Mouse (Mus musculus) bone marrow macrophage, adult 2 months (primary cell): ENCODE results near the gene Gm10273.
"Not testable (repeated sequence)": the region's sequence is repeated elsewhere in the genome, so short reads cannot be mapped to it uniquely, and the experiment has no call there.

ENCODE experiments used
- CTCF ChIP-seq: IDR thresholded peaks from 2 replicates; pipeline ENCODE4 v1.5.1; 2012; ENCODE audit warnings: low read depth, mild to moderate bottlenecking, low read length, moderate library complexity
- POLR2A ChIP-seq: IDR thresholded peaks from 2 replicates; pipeline ENCODE4 v1.6.1; 2012; ENCODE audit warnings: mild to moderate bottlenecking, low read depth, low read length, borderline replicate concordance

DNA sequence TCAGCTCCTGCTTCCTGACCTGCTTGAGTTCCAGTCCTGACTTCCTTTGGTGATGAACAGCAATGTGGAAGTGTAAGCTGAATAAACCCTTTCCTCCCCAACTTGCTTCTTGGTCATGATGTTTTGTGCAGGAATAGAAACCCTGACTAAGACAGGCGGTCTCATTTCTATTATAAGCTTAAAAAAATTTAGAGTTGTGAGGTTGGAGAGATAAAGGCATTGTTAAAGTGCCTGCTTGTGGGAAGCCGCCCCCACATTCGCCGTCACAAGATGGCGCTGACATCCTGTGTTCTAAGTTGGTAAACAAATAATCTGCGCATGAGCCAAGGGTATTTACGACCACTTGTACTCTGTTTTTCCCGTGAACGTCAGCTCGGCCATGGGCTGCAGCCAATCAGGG is 13.9 kb upstream of the Gm10273 start:
- TF ChIP-seq POLR2A, CTCF: not testable (repeated sequence)
